Mouse (Mus musculus): ENCODE measurements around the gene 9330182O14Rik. TPM values are rescaled to one million over a fixed set of nuclear protein-coding genes. Genes with fewer than 3 reads are reported as not detected.

The 9330182O14Rik gene
- polyA plus RNA-seq, 1 experiment from 2014 or later, result not detected

DNA sequence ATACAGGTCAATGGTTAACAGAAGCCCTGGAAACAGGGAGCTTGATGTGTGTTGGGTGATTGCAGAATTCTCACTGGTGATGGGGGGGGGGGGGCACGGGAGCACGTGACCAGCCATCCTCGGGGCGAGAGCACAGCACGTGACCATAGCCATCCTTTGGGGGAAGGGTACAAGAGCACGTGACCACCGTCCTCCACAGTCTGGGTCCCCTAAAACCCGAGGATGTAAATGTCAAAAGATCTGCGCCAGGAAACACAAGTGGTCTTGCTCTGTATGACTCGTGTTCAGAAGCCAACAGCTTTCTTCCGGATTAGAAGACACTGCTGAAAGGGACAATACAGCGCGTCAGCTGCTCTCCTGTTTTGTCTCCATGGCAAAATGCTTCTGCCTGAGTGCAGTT is 35.5 kb downstream of the 9330182O14Rik start:
- no peaks in the 10 kb centered on the region for H3K36me3 ChIP-seq (ENCODE audit: control insufficient read depth, insufficient read depth, low read length)
- no peak overlapping the region for H3K27ac ChIP-seq (ENCODE audit: low read length)
- H3K9me3 ChIP-seq (replicated peaks; ENCODE audit: control insufficient read depth, low read length), result no peaks in the 10 kb centered on the region
- no peak overlapping the region for H3K4me2 ChIP-seq (ENCODE audit: low read depth, low read length)
- 60% methylated on average over 11 of the region's 13 CpGs for whole genome bisulfite sequencing
- no peak for ATAC-seq (ENCODE audit: insufficient read depth, low FRiP score)
- H3K9ac ChIP-seq (ENCODE audit: low read length), result no peak overlapping the region
- no peak overlapping the region for H3K4me3 ChIP-seq (replicated peaks; ENCODE audit: low read length)
- no peaks in the 10 kb centered on the region for H3K27me3 ChIP-seq (ENCODE audit: control insufficient read depth, insufficient read depth, low read length)
- peaks cover 9% of the 10 kb centered on the region for H3K4me1 ChIP-seq (ENCODE audit: control insufficient read depth, insufficient read depth, low read length)

DNA sequence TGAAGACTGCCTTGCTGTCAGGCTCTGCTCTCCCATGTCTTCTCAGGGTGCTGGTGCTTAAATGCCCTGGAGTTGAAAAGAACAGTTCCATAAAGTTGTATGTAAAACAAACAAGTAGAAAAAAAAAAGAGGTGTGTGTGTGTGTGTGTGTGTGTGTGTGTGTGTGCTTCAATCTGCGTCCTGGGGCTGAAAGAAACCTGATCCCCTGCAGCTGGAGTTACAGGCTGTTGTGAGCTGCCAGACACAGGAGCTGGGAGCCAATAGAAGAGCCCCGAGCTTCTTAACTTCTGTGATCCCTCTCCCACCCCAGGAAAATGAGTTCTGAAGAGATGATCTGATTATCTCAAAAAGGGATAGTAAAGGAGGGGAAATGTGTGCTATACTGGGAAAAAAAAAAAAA is 45.3 kb downstream of the 9330182O14Rik start:
- no peak overlapping the region for H3K27ac ChIP-seq (ENCODE audit: low read length)
- 8% methylated on average over 2 of the region's 2 CpGs for WGBS
- no peaks in the 10 kb centered on the region; the same call in 1 of the 2 replicates for H3K9me3 ChIP-seq (replicated peaks; ENCODE audit: control insufficient read depth, low read length)
- no peaks in the 10 kb centered on the region for H3K4me1 ChIP-seq (ENCODE audit: control insufficient read depth, insufficient read depth, low read length)
- no peak overlapping the region for H3K9ac ChIP-seq (ENCODE audit: low read length)
- H3K36me3 ChIP-seq (ENCODE audit: control insufficient read depth, insufficient read depth, low read length), result no peaks in the 10 kb centered on the region
- no peak for ATAC-seq (ENCODE audit: insufficient read depth, low FRiP score)
- no peaks in the 10 kb centered on the region for H3K27me3 ChIP-seq (ENCODE audit: control insufficient read depth, insufficient read depth, low read length)
- no peak overlapping the region for H3K4me2 ChIP-seq (ENCODE audit: low read depth, low read length)
- H3K4me3 ChIP-seq (replicated peaks; ENCODE audit: low read length), result no peak overlapping the region

DNA sequence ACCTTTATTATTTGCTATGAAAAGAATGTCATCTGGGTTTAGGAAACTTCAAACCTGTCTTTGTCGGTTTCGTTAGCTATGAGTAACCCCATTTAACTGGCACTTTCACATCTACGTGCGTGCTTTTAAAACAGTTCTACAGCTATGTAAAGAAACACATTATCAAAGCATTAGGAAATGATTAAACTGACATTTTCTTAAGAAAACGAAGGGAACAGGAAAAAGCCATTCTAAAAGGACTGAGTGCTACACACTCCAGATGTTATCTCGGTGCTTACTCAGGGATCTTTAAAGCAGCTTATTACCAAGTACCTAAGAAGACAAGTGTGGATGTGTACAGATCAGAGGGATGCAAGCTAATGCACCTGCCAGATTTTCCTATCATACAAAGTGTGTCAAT is 52.9 kb downstream of the 9330182O14Rik start:
- Histone ChIP-seq H3K4me2 (ENCODE audit: low read depth, low read length) (no peak overlapping the region), H3K36me3 (ENCODE audit: control insufficient read depth, insufficient read depth, low read length) (no peaks in the 10 kb centered on the region), H3K27me3 (ENCODE audit: control insufficient read depth, insufficient read depth, low read length) (no peaks in the 10 kb centered on the region), H3K4me1 (ENCODE audit: control insufficient read depth, insufficient read depth, low read length) (no peaks in the 10 kb centered on the region), H3K9me3 (replicated peaks; ENCODE audit: control insufficient read depth, low read length) (no peaks in the 10 kb centered on the region), H3K27ac (ENCODE audit: low read length) (no peak overlapping the region), H3K9ac (ENCODE audit: low read length) (no peak overlapping the region), H3K4me3 (replicated peaks; ENCODE audit: low read length) (no peak overlapping the region)
- WGBS, result 38% methylated on average over 6 of the region's 6 CpGs
- ATAC-seq (ENCODE audit: insufficient read depth, low FRiP score), result peak; percentile 74; the same call in 1 of the 2 replicates

Small RNA genes lying within 50 kb of the gene (microRNA-seq; reads per million reads assigned to microRNA genes)
- not detected for gene Gm25958

Measured in stomach, embryonic 16.5 days (tissue).